Mouse (Mus musculus): ENCODE measurements around the gene Senp7.
"Not testable (repeated sequence)": the region's sequence is repeated elsewhere in the genome, so short reads cannot be mapped to it uniquely, and the experiment has no call there.

Senp7 gene

DNA sequence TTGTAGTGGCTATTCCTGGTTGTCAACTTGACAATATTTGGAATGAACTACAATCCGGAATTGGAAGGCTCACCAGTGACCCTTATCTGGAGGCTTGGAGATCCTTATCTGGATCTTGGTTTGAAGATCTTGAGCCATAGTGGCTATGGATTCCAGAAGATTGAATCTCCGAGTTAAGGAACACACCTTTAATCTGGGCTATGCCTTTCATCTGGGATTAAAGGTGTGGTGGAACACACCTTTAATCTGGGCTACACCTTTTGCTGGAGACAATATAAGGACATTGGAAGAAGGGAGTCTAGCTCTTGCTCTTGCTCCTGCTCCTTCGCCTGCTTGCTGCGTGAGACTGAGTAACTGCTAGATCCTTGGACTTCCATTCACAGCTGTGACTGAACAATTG lies at the start of gene Senp7:
Gene Senp7, plus strand, starts transcription at position 301 of the 400 bp plus-strand sequence.
- DNase-seq (ENCODE audit: low spot score in 2 of 2): not testable (repeated sequence)

DNA sequence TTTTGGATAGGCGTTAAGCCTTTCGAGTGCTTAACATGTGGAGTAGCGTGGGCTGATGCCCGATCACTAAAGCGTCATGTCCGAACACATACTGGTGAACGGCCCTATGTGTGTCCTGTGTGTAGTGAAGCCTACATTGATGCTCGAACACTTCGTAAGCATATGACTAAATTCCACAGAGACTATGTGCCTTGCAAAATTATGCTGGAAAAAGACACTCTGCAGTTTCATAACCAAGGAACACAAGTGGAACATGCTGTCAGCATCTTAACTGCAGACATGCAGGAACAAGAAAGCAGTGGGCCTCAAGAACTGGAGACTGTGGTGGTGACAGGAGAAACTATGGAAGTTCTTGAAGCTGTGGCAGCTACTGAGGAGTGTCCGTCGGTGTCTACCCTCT lies 41.3 kb upstream of the Senp7 start:
- no peak for DNase-seq (ENCODE audit: low spot score in 2 of 2)

DNA sequence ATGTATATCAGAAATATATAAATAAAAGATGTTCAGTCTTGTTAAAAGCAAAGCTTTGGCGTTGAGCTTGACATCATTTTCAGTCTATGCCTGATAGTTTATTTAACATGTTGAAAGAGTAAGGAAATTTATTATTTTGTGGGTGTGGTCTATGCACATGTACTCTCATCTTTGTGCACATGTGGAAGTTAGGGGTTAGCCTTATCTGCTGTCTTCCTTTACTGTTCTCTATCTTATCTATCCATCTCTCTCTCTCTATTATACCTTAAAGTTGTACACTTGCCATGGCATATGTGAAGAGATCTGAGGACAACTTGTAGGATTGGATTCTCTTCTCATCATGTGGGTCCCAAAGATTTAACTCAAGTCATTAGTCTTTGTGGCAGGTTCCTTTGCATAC lies 39.3 kb upstream of the Senp7 start:
- no peak for DNase-seq (ENCODE audit: low spot score in 2 of 2)

DNA sequence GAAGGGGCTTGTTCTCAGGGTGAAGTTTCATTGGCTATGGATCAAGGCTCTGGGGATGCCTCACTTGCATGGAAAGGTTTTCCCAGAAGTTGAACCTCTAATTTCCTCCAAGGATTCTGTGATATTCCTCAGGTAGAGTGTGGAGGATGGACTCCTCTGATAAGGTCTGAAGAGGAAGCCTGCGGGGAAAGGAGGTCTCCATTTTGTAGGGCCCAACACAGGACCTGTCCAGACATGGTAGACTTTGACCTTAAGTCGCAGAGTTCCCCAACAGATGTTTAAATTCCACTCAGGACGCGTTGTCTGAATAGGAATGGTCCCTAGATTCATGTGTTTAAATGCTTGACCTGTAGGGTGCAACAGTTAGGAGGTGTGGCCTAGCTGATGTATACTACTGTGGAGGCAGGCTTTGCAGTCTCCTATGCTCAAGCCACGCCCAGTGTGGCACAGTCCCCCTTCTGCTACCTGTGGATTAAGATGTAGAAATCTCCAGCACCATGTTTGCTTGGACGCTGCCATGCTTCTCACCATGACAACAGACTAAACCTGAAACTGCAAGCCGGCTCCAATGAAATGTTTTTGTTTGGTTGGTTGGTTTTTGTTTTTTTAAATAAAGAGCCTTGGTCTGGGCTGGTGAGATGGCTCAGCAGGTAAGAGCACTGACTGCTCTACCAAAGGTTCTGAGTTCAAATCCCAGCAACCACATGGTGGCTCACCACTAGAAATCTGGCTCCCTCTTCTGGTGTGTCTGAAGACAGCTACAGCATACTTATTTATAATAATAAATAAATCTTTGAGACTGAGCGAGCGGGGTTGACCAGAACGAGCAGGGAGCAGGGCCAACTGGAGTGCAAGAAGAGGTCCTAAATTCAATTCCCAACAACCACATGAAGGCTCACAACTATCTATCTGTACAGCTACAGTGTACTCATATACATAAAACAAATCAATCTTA lies 35.1 kb upstream of the Senp7 start:
- DNase-seq (ENCODE audit: low spot score in 2 of 2): no peak

DNA sequence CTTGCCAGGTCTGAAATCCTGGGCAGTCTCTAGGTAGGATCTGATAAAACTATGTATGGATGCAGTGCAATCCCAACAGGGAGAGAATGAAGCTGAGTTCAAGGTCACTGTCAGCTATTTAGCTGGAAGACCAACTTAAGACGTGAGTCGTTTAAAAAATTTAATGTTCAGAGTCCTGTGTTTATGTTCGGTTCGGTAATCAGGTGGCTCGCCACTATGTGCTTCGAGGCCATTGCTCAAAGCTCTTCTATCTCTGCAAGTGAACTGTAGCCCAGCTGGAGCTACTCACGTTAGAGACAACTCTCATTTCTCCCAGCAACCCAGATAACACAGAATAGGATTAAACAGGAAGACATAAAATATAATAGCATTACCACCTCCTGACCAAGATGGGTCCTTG lies 34.1 kb upstream of the Senp7 start:
- no peak for DNase-seq (ENCODE audit: low spot score in 2 of 2)

DNA sequence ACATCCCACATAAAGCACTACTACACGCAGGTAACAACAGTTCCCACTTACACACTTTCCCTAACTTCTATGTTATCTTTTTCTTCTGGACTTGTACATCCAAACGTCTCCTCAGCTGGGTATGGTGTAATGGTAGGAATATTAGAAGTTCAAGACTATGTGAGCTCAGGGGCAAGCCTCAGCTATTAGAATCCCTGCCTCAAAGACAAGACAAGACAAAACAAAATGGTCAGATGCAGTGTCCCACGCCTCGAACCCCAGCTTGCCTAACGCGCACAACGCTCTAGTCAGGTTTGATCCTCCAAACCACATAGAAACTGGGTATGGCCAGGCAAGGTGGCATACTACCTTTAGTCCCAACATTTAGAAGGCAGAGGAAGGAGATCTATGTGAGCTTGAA lies 28.5 kb upstream of the Senp7 start:
- DNase-seq (ENCODE audit: low spot score in 2 of 2): no peak

DNA sequence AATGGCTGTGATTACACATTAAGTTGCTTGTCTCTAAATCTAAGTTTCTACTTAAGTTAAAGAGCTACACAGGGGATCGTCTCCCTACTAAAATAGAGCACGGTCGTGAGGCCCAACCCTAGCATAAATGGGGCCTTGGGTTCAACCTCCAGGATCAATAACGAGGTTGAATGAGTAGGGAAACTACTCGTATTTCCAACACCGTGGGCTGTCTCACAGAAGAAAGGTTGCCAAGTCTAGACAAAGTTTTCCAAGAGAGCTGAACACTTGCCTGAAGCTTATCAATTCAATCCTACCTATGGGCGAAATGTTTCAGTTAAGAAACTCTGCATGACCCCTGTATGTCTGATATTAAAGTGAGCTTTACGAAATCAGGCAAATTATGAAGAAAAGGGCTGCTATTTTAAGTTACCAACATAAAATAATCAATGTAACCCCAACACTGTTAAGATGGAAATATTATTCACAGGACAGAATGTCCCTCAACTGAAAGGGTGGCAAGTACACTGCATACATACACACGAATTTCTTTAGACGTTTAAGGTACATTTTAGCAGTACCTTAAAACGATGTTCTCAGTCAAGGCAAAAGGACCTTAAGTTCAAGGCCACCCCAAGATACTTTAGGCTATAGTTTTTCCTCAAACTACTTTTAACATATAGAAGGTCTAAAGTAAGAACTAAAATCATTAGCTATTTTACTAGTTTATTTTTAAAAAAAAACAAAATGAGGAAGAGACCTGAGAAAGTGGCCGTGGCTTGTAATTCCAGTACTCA lies 20.1 kb upstream of the Senp7 start:
- DNase-seq (ENCODE audit: low spot score in 2 of 2): no peak

DNA sequence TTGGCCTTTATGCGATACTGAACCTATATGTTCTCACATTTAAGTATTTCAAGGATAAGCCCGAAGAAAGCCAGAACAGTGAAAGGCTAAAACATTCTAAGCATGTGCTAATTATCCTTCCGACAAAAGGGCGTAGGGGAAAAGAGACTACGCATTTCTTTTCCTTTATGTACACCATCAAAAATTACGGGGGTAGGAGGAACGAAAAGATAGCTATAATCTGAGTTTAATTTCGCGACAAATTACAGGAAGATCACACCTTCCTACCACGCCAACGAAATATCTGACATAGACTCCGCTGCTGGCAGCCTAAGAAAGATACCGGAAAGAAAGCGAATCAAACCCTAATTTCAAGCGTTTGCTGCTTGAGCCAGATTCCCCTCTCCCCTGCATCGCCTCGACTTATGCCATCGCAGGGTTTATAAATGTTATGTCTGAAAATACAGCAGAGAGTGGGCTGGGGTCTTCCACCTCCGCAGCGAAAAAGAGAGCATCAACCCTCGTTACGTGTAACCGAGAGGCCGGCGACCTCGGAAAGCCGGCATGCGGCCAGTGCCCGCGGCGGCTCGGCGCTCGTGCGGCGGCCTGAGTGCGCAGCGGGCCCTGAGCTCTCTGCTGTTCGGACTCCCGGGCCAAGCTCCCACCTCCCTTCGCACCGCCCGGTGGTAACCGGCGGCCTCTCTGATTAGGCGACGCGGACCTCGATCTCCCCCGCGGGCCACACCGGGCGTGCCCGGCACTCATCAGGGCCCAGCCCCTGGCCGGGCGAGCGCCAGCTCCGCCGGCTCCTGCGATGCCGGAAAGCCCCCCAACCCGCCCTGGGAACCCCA lies 19.2 kb upstream of the Senp7 start:
- DNase-seq (ENCODE audit: low spot score in 2 of 2): no peak

DNA sequence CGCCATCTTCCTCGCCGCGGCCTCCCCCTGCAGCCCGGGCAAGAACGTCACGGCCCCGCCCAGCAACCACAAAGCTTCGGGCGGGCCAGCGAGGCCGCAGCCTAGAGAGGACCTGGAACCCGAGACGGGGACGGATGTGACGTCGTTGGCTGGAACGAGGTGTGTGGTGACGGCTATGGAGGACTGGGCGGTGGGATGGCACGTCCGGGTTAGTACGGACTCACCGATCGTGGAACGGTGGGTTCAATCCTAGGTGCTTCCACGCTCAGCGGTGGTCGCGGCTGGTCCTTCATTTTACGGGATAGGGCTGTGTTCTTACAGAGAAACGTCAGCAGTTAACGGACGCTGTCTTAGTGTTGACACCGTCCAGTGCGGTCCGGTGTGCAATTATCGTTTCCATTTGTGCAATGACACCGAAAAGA lies 18.5 kb upstream of the Senp7 start, which contains the start of gene Pcnp:
Gene Pcnp, minus strand, starts transcription at position 79 of the 422 bp plus-strand sequence.
- peak; percentile 97 to 98 for DNase-seq (ENCODE audit: low spot score in 2 of 2)

DNA sequence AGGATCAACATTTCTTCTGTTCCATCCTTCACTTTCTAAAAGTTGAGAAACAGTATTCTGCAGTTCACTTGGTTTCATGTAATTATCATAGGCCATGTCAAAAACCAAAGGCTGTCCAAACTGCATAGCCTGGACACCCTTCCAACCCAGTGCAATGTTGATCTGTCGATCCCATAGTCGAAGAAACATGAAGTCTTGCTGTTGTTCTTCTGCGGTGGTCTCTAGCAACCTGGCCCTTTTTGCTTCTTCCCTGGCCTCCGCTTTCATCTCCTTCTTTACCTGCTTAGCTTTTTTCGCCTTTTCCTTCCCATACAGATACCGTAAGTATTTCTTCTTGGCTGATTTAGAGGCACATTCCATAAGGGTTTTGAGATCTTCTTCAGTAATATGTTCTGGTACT lies 13.6 kb upstream of the Senp7 start:
- no peak for DNase-seq (ENCODE audit: low spot score in 2 of 2)

DNA sequence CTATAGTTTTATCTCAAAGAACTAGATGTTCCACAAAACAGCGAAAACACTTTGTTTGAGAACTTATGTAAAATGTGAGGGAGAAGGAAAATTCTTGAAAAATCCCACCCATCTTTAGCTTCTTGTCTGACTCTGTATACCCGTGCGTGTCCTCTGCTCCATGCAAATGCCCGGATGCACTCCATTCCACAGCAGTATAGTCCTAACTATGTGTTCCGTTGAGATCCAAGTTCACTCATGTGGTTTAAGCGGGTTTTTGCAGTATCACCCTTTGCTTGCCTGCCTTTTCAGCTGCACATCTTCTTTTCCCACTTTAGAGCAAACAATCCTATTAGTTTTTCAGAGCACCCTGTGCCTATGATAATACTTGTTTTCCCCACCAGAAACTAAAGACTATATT lies 11.6 kb upstream of the Senp7 start:
- no peak for DNase-seq (ENCODE audit: low spot score in 2 of 2)

DNA sequence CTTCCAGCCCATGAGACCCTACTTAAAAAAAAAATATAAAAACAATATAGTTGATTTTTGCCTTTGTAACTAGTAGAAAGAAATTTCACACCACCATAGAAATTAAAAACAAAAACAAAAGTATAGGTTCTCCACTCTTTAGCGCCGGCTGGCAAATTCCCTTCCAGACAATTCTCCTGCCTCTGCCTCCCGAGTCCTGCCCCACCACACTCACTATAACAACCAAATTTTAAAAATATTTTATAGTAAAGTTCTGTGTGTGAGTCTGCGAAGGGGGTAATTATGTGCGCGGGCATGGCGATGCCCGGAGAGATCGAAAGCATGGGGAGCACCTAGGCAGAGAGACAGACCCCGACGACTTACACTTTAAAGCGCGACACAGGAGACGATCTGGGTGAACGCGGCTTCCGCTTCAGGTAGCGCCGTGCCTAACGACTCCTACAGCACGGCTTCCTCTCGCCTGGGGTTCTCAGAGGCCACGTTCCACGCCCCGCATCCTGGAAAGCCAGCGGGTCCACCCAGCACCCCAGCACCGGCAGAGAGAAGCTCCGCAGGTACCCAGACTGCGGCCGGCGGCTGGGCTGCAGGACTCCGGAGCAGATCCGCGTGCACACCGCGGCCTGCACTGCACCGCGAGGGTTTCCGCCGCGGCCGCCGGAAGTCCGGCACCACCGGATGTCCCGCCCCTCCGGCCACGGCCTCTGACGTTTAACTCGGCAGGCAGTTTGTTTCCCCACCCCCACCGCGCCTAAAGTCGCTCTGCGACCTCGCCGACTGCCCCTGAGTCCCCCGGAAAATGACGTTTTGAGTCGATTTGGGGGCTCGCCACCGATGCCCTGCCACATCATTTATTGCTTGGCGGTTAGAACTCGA lies 10.8 kb upstream of the Senp7 start, which contains the start of gene Trmt10c:
Gene Trmt10c, minus strand, starts transcription at position 682 of the 873 bp plus-strand sequence.
- DNase-seq (ENCODE audit: low spot score in 2 of 2): peak; percentile 94 to 97

DNA sequence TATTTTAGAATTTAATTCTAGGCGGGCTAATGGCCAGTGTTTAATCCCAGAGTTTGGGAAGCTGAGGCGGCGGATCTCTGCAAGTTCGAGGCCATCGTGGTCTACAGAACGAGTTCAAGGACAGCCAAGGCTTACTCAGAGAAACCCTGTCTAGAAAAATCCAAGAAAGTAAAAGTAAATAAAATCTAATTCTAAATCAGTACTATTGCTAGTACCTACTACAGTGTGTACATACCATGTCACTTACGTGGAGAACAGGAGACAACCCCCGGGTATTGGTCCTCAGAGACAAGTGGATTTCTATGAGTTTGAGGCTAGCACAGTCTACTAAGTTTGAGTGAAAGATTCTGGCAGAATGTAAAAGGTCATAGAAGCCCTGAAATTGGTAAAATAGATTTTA lies 10.0 kb upstream of the Senp7 start:
- DNase-seq (ENCODE audit: low spot score in 2 of 2): no peak

DNA sequence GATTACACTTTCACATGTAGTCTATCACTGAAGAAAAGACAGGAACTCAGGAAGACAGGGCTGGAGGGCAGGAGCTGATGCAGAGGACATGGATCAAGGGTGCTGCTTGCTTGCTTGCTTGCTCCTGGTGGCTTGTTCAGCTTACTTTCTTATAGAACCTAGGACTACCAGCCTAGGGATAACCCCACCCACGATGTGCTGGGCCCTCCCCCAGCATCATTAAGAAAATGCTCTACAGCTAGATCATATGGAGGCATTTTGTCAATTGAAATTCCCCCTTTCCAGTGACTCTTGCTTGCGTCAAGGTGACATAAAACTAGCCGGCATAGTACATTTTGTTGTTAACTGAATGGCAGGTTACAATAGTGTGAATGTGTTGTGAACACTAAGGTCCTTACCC lies 7.8 kb downstream of the Senp7 start:
- DNase-seq (ENCODE audit: low spot score in 2 of 2): no peak

DNA sequence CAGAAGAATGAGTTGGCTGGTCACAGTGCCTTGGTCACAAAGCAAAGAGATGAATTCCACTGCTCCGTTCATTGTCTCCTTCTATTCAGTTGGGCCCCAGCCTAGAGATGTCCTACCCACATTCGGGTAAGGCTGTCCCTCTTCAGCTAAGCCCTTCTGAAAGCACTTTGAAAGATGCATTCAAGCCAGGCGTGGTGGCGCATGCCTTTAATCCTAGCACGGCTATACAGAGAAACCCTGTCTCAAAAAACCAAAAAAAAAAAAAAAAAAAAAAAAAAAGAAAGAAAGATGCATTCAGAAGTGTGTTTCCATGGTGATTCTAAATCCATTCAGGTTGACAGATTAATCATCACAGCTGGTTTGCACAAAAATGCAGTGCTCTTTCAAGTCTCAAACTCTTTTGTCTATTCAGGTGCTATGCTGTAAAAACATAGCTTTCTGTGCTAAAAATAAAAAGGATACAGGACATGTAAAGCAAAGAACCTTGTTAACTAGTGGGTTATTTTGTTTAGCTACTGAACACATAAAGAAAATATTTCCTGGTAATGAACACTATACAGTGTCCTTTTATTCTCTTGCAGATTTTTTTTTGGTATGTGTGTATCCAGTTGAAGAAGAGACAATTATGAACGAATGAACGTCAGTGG lies 8.9 kb downstream of the Senp7 start:
- DNase-seq (ENCODE audit: low spot score in 2 of 2): no peak

DNA sequence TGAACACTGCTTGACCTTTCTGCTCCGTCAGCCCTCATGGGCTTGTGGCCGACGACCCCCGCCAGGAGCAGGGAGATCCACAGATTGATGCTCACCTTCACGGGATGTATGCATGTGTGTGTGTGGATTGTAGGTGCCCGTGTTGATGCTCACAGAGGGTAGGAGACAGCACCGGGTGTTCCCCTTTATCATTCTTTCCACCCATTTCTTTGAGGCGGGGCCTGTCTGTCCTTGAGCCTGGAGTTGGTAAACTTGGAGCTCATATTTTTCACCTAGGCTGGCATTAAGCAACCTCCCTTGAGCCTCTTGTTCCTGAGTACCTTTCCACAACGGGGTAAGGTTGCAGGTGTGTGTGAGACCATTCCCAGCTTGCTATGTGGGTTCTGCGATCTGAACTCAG lies 10.0 kb downstream of the Senp7 start:
- DNase-seq (ENCODE audit: low spot score in 2 of 2): no peak

DNA sequence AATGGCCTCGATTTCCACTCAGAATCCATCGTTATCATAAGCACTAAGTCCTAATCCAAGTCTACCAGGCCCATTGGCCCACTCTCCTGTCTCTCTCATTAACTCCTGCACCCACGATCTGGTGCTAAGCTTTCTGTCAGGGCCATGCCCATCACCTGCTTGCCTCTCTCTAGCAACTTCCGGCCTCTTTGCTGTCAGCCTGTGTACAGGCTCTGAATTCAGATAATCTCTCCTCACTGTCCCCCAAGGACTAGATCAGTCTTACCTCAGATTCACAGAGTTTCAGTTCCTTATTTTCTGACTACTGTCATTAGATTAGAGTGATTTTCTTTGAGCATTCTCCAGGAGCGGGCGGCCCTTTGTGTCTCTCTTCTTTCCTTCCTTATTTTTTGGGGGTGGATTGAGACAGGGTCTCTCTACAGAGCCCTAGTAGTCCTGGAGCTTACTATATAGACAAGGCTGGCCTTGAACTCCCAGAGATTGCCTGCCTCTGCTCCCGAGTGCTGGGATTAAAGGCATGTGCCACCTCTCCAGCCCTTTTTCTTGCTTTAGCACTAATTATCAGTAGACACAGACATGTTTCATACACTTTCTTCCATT lies 14.0 kb downstream of the Senp7 start:
- peak in 1 of 2 experiments; percentile 60 for DNase-seq (ENCODE audit: low spot score in 2 of 2)

DNA sequence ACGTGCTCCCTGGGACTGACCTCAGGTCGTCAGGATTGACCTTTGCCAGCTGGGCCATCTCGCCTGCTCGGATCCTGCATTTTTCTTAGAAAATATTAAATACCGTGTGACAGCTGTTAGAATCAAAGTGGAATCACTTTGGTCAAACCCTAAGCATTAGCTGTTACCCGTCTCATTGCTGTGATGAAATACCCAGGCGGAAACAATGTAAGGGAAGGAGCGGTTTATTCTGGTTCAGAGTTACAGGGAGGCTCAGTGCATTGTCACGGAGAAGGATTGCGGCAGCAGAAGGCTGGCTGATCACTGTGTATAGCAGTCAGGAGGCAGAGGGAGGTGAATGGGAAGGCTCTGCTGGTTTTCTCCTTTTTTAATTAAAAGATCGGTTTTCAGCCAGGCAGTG lies 14.8 kb downstream of the Senp7 start:
- peak in 1 of 2 experiments; percentile 53 for DNase-seq (ENCODE audit: low spot score in 2 of 2)

DNA sequence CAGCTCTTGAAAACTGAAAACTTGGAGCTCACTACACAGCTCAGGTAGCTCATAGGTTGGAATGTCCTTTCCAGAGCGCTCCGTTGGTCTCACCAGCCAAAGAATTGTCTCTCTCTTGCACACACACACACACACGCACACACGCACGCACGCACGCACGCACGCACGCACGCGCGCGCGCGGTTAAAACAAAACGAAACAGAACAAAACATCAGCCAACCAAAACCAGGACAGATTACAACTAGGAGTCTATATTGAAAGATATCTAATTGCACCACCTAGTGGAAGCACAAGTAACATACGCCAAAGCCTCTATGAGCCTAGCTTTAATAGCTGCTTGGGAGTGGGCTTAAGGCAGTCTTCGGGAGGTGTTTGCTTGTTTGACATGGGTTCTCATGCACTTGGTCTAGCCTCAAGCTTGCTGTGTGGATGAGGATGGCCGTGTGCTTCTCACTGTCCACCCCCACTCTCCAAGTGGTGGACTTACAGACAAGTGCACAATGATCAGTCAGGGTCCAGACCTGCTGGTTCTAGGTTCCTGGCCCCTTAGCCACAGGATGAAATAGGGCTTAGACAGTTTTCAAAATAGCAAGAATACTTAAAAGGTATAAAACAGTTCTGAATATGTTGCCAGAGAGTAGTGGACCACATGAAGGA lies 16.3 kb downstream of the Senp7 start:
- peak; percentile 50 to 68 for DNase-seq (ENCODE audit: low spot score in 2 of 2)
